Mouse (Mus musculus) hindbrain, postnatal 0 days (tissue): ENCODE data around the gene Pcsk2. TPM values are rescaled to one million over a fixed set of nuclear protein-coding genes. Genes with fewer than 3 reads are reported as not detected.

Experiments
- ATAC-seq: fragments of 200-750 bp; cut with Nextera tagmentation; 2 replicates; pipeline ENCODE4 v1.8.0; 2017; ENCODE audit warnings: mild to moderate bottlenecking, moderate TSS enrichment, moderate library complexity
- DNase-seq: peaks from one replicate; pipeline ENCODE4 v3.0.0-alpha.2; 2015; ENCODE audit warnings: low spot score
- H3K27ac ChIP-seq: fragments of 300-500 bp; sonication (generic); 2 replicates; pipeline ENCODE4 v1.5.1; 2014; ENCODE audit warnings: mild to moderate bottlenecking
- H3K27me3 ChIP-seq: fragments of 300-500 bp; sonication (generic); 2 replicates; pipeline ENCODE4 v1.6.1; 2014; ENCODE audit warnings: low read length, mixed read lengths; ENCODE audit not compliant: insufficient read depth
- H3K36me3 ChIP-seq: fragments of 300-500 bp; sonication (generic); 2 replicates; pipeline ENCODE4 v1.6.1; 2014; ENCODE audit warnings: low read length, mixed read lengths; ENCODE audit not compliant: insufficient read depth
- H3K4me1 ChIP-seq: fragments of 300-500 bp; sonication (generic); 2 replicates; pipeline ENCODE4 v1.6.1; 2014; ENCODE audit warnings: antibody characterized with exemption, low read length, mixed read lengths; ENCODE audit not compliant: insufficient read depth
- H3K4me2 ChIP-seq: fragments of 300-500 bp; sonication (generic); 2 replicates; pipeline ENCODE4 v1.6.1; 2014; ENCODE audit warnings: low read depth, mild to moderate bottlenecking, low read length, moderate library complexity, mixed read lengths
- H3K4me3 ChIP-seq: fragments of 300-500 bp; sonication (generic); 2 replicates; pipeline ENCODE4 v1.5.1; 2014; ENCODE audit warnings: low read length
- H3K9ac ChIP-seq: fragments of 300-500 bp; sonication (generic); replicated peaks from 2 replicates; pipeline ENCODE4 v1.6.1; 2014; ENCODE audit warnings: mild to moderate bottlenecking, low read length, moderate library complexity, mixed read lengths
- H3K9me3 ChIP-seq: fragments of 300-500 bp; sonication (generic); 2 replicates; pipeline ENCODE4 v1.6.1; 2016; ENCODE audit warnings: low read length, mixed read lengths
- CTCF ChIP-seq: IDR thresholded peaks from 2 replicates; pipeline ENCODE4 v1.5.1; 2016; ENCODE audit warnings: antibody characterized with exemption, control low read depth, low read depth
- WGBS: fragments of 180-500 bp; shearing (Covaris S2); extraction: QIAGEN DNeasy Blood & Tissue Kit; methylation state at CpG from one replicate; pipeline ENCODE4 v1.1.7; 2014; 5-methylcytosine and 5-hydroxymethylcytosine counted together
- polyA plus RNA-seq: library from polyadenylated mRNA; unstranded; fragments of >200 nt; fragmentation: Nextera tagmentation; extraction: Ambion mirVana; gene quantifications from 2 replicates; pipeline ENCODE4 v1.2.1, GENCODE M21; 2015
- total RNA-seq: library from RNA; depleted of rRNA; stranded (reverse); fragments of >200 nt; gene quantifications from 2 replicates; pipeline ENCODE4 v1.2.3, GENCODE M21; 2014

The Pcsk2 gene
- total and polyA plus RNA-seq, 2 experiments from 2014 or later, result 26.5 to 45.4 TPM

- TF ChIP-seq CTCF, result no peak
- Histone ChIP-seq H3K9me3 (no peaks in the 10 kb centered on the region), H3K4me3 (peak overlapping the region; percentile 73), H3K4me1 (0 out of 2 replicates have a peak, but pooled peaks cover 4% of the 10 kb centered on the region), H3K27me3 (no peaks in the 10 kb centered on the region), H3K9ac (peak overlapping the region; percentile 65), H3K36me3 (no peaks in the 10 kb centered on the region), H3K27ac (peak overlapping the region; percentile 87; the same call in 1 of the 2 replicates), H3K4me2 (peak overlapping the region; percentile 76)
- WGBS, result under 1% methylated on average over 33 of the region's 33 CpGs
- DNase-seq (peak; percentile 31), ATAC-seq (no peak)
These were observed 656 bp downstream of the Pcsk2 start for GRCm38 (mm10) chr2:143546412-143547211.

DNA sequence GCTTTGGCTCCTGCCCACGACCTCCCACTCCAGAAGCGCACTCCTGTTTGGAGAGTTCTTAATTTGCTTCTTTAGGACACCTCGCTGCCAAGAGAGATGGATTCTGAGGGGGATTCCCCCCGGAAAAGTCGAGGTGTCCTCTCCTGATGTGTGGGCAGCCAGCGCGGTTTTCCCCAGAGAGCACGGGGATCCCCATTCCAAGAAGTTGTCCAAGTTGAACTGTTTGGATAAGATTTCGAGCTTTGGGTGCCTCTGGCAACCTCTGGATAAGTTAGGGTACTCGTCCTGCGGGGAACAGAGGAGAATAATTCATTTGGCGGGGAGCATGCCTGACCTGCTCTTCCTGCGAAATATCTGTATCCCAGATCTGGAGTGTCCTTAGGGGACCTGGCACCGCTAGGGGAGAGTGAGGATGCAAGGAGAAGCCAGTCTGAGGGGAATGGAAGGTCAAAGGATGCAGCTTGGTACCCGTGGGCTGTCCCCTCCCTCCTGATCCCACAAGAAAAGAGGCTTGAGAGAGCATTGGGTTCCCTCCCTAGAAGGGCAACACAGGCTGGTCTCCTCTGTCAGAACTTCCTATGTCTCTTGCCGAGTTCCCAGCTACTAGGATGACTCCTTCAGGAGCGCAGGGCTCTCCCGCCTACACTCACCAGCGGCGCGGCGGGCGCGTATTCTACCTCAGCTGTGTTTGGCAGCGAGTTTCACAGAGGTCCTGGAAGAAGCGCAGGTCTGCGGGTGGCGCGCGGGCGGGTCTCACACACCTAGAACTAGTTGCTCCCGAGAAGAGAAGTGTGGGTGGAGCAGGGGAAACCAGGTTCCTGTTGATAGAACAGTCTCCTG, 1.5 kb downstream of the Pcsk2 start:
- no peak overlapping the region for H3K27ac ChIP-seq
- H3K4me3 ChIP-seq, result peak overlapping the region; percentile 73
- WGBS, result under 1% methylated on average over 32 of the region's 32 CpGs
- DNase-seq (peak; percentile 49), ATAC-seq (no peak)
- H3K9ac ChIP-seq, result peak overlapping the region; percentile 65
- TF ChIP-seq CTCF, result no peak
- H3K4me2 ChIP-seq, result peak overlapping the region; percentile 76
- no peaks in the 10 kb centered on the region for H3K9me3 ChIP-seq
- H3K27me3 ChIP-seq, result no peaks in the 10 kb centered on the region
- H3K4me1 ChIP-seq, result 0 out of 2 replicates have a peak, but pooled peaks cover 4% of the 10 kb centered on the region
- H3K36me3 ChIP-seq, result no peaks in the 10 kb centered on the region

- WGBS, result 63% methylated on average over 4 of the region's 4 CpGs
- no peaks in the 10 kb centered on the region for H3K4me1 ChIP-seq
- H3K27me3 ChIP-seq, result no peaks in the 10 kb centered on the region
- ATAC-seq, result no peak
- TF ChIP-seq CTCF, result no peak
- H3K36me3 ChIP-seq, result no peaks in the 10 kb centered on the region
- no peak overlapping the region for H3K4me2 ChIP-seq
- H3K9ac ChIP-seq, result no peak overlapping the region
- no peaks in the 10 kb centered on the region for H3K9me3 ChIP-seq
- no peak for DNase-seq
- H3K27ac ChIP-seq, result no peak overlapping the region
- H3K4me3 ChIP-seq, result no peak overlapping the region
These were observed 14.4 kb downstream of the Pcsk2 start for GRCm38 (mm10) chr2:143560384-143560783.

DNA sequence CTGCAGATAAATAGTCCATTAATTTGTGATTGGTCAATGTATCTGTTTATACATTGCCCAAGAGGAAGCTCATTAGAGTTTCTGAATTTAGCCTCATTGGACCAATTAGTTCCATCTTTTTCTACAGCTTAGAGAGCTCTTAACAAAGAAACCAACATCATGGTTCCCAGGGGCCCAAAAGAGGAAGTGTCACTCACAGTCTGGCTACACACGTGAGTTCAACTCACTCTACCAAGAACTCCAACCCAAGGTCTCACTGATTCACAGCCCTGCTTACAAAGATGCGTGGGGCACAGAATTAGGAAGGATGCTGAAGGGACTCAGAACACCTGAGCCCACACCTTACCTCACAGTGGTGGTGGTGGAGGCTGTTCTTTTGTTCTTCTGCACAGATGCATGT, 19.1 kb downstream of the Pcsk2 start:
- Histone ChIP-seq H3K9me3 (no peaks in the 10 kb centered on the region), H3K27ac (no peak overlapping the region), H3K27me3 (no peaks in the 10 kb centered on the region), H3K4me1 (no peaks in the 10 kb centered on the region), H3K9ac (no peak overlapping the region), H3K36me3 (no peaks in the 10 kb centered on the region), H3K4me3 (no peak overlapping the region), H3K4me2 (no peak overlapping the region)
- WGBS, result 78% methylated on average over 2 of the region's 2 CpGs
- DNase-seq (no peak), ATAC-seq (no peak)
- TF ChIP-seq CTCF, result no peak

- TF ChIP-seq CTCF, result no peak
- Histone ChIP-seq H3K4me1 (no peaks in the 10 kb centered on the region), H3K27ac (no peak overlapping the region), H3K9me3 (no peaks in the 10 kb centered on the region), H3K4me3 (no peak overlapping the region), H3K36me3 (no peaks in the 10 kb centered on the region), H3K9ac (no peak overlapping the region), H3K27me3 (no peaks in the 10 kb centered on the region), H3K4me2 (no peak overlapping the region)
- ATAC-seq (no peak), DNase-seq (no peak)
- 88% methylated on average over 6 of the region's 6 CpGs for WGBS
These were observed 20.0 kb downstream of the Pcsk2 start for GRCm38 (mm10) chr2:143565961-143566360.

- WGBS, result 73% methylated on average over 6 of the region's 6 CpGs
- Histone ChIP-seq H3K4me1 (no peaks in the 10 kb centered on the region), H3K4me3 (no peak overlapping the region), H3K27ac (no peak overlapping the region), H3K27me3 (no peaks in the 10 kb centered on the region), H3K9me3 (no peaks in the 10 kb centered on the region), H3K9ac (no peak overlapping the region), H3K4me2 (no peak overlapping the region), H3K36me3 (no peaks in the 10 kb centered on the region)
- TF ChIP-seq CTCF, result no peak
- DNase-seq (no peak), ATAC-seq (no peak)
These were observed 39.4 kb downstream of the Pcsk2 start for GRCm38 (mm10) chr2:143585341-143585740.
